Mouse (Mus musculus) left cerebral cortex, postnatal 4 days (tissue): ENCODE data around the gene Tlk2. TPM values are rescaled to one million over a fixed set of nuclear protein-coding genes. Genes with fewer than 3 reads are reported as not detected.

Source experiments
- DNase-seq: peaks from one replicate; pipeline ENCODE4 v3.0.0-alpha.2; 2022
- intact Hi-C: fragments of 180-260 bp; cut with DNase I; formaldehyde crosslinking; loops from one replicate; pipeline ENCODE4 v1.15.1; 2025
- total RNA-seq, 2 experiments: library from RNA; stranded (reverse); gene quantifications; 2 replicates each; pipeline ENCODE4 v1.2.3; 2021

The Tlk2 gene
- total RNA-seq, 2 experiments from 2014 or later = 60.6 to 62.6 TPM

DNA sequence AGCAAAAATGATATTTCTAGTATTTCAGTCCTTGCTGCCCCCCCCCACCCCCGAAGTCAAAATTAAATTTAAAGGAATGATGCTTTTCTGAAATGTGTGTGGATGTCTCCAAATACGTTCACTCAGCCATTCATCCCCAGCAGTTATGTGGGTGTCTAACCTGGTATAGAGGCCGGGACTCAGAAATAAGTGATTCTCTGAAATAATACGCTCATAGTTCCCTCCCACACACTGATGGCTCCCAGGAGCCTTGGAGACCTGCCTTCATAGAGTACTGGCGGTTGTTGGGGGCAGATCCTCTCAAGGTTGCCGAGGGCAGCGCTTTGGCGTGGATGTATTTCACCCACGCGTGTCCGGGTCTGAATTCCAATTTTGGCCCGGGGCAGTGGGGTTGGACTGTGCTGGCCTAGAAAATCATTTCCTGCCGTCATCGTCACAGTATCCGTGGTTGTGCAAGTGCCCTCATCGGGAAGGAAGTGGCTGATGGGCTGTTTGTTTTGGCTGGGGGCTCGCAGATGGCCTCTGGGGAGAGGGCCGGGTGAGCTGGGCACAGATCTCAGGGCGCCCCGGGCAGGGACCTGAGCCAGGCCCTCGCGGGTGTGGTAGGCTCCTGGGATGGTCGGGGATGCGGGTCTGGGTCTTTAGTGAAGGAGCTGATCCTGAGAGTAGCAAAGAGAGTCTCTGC lies 132.8 kb downstream of the Tlk2 start:
- DNase-seq = no peak
- intact Hi-C loops = no loop called here

DNA sequence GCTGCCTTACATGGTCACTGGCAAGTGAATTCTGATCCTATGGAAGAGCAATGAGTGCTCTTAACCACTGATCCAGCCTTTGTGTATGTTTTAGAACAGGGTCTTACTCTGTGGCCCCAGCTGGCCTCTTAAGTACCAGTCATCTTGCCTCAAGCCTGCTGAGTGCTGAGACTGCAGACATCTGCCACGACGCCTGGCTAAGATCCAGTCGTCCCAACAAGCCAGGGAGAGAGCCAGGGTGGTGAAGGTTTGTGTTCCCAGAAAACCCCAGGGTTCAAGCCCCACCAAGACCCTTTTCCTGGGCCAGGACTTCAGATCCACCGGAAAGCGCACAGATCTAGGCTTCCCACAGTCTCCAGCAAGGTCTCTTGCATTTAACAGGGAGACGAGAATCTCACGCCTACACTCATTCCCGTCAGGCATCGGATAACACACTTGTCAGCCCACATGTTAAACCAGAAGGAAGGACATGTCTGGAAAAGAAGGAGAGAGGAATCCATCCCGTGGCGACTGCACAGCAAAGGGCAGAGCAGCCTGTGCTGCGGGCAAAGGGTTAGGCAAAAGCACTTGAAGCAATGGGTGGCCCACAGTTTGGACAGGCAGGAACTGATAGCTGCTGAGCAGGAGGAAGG lies 133.8 kb downstream of the Tlk2 start:
- intact Hi-C loops = no loop called here
- peak; percentile 67 for DNase-seq

DNA sequence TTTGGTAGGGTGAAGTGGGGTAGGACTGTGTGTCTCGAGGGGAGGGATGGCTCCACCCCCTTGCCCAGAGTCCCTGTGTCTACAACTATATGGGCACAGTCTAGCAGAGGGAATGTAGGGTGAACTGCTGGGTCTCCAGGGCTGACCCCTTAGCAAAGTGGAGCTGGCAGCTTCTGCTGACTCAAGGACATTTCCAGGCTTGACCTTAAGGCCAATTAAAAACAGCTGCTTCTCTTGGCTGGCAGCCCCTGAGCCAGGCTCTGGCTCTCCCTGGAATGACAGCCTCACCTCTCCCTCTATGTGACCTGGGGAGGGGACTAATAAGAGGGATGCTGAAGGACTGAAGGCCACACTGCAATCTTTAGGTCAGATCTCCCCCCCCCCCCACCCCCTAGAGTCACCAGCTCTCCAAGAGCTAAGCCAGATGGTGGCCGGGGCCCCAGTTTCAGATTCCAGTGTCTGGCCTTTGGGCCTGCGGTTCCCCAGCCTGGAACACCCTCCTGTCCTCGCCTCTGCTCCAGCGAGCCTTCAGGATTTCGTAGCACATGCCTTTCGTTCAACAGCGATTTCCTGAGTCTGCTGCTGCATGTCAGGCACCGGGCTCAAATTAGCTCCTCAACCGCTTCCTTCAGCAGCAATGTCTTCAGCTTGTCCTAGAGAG lies 134.5 kb downstream of the Tlk2 start:
- intact Hi-C loops = no loop called here
- no peak for DNase-seq

GRCm38 (mm10) chr11:105313633-105314014 lies 135.0 kb downstream of the Tlk2 start:
- no peak for DNase-seq

DNA sequence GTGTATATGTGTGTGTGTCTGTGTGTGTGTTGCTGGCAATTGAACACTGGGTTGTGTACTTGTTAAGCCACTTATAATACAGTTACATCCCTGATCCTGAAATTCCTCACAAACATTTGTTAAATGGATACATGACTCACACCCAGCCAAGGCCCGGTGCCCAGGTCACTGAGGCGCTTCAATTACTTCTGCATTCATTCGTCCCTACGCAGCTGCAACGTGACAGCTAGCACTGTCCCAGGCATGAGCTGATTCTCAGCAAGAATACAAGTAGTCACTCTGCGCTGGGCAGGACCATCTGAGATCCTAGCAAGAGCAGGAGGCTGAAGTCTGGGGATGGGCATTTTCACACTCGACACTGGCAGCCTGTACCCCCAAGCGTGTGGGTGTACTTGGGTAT lies 136.7 kb downstream of the Tlk2 start:
- DNase-seq = no peak
- intact Hi-C loops = no loop called here

More at GRCm38 (mm10) chr11:105313633-105314014, 135.0 kb downstream of the Tlk2 start:
- intact Hi-C loops = no loop called here

DNA sequence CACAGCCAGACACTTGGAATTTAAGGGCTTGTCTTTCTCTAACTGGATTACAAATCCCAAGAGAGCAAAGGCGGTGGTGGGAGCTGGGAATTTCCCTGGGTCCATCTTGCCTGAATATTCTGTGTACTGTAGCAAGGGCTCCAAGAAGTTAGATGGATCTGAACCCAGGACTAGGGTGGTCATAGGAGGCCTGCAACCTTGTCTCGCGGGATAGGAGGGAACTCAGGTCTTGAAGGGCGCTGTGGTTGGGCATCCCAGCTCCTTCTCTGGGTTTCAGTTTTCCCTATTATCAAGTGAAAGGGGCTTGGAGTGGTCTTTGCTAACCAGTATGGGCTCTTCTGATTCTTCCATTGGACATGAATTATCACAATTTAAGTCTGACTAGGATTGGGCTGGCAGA lies 137.5 kb downstream of the Tlk2 start:
- DNase-seq = no peak
- intact Hi-C loops = no loop called here

DNA sequence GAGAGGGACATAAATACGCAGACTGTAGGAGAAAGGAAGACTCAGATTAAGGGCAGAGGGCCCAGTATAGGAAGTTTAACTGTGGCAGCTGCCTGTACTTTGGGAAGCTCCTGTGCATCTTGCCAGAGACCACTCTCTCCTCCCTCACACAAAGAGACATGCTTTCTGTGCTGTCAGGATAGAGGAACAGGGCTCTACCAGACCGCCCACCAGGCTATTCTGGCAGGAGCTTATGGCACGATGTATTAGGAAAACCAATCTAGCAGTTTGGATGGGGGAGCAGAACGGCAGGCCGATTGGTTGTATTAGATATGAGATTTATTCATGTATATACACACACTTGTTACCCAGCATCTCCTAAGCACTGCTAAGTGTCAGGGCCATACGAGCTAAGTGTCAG lies 139.2 kb downstream of the Tlk2 start:
- intact Hi-C loops = no loop called here
- no peak for DNase-seq

GRCm38 (mm10) chr11:105321090-105321489 lies 142.5 kb downstream of the Tlk2 start:
- intact Hi-C loops = no loop called here
- DNase-seq = no peak

DNA sequence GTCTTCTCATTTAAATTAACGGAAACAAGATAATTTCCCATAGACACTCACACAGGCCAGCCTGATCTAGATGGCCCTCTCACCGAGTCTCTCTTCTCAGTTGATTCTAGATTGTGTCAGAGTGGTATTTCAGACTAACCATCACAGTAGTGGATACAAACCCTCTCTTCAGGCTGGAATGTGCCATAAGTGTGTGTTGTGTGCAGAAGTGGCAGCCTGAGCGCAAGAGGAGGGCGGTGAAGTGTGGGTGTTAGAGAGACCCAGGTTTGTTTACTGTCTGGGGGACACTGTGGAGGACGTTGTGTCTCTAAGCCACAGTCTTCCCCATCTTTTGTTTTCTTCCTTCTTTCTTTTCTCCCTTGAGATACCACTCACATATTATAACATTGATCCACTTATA lies 144.9 kb downstream of the Tlk2 start:
- intact Hi-C loops = no loop called here
- DNase-seq = no peak

DNA sequence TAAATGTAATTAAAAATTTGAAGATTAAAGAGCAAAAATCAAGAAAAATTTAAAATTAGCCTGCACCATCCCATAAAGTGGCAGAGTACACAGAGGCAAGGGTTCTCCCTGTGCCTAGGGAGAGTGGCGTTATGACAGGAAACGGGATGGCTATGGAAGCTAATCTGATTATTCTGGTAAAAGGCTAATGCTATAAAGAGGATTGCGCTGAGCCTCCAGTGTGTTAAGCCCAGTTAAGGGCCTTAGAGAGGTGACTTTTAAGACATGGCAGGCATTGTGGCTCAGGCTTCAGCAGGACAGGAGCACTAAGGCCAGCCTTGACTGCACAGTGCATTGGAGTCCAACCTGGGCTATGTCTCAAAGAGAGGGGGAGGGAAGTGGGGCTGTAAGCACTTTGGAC lies 148.5 kb downstream of the Tlk2 start:
- intact Hi-C loops = no loop called here

DNA sequence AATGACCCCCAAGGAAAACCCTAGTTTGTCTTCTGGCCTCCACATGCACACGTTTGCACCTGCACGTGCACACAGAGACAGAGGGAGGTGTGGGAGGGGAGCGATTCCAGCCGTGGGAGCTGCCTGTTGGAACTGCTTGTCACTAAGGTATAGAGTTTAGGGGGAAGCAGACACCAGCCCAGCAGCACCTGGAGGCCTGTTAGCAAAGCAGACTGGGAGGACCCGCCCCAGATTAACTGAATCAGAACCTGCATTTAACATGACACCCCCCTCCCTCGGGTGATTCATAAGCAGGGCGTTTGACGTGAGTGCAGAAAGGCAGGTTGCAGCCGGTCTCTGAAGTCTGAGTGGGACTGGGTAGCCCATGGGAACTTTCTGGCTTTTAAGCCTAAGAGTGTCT lies 151.4 kb downstream of the Tlk2 start:
- intact Hi-C loops = no loop called here
- DNase-seq = no peak

More for the DNA sequence above, 148.5 kb downstream of the Tlk2 start:
- DNase-seq = no peak

- intact Hi-C loops = no loop called here
- no peak for DNase-seq
Observed at GRCm38 (mm10) chr11:105331129-105331528, 152.5 kb downstream of the Tlk2 start.

GRCm38 (mm10) chr11:105331732-105332131 lies 153.1 kb downstream of the Tlk2 start:
- DNase-seq = peak; percentile 63
- intact Hi-C loops = no loop called here

- intact Hi-C loops = no loop called here
Observed at GRCm38 (mm10) chr11:105332468-105332867, 153.9 kb downstream of the Tlk2 start.

More at GRCm38 (mm10) chr11:105332468-105332867, 153.9 kb downstream of the Tlk2 start:
- DNase-seq = peak; percentile 84

Other genes starting within 250 kb of the Tlk2 start
- gene Efcab3, start 115.2 kb upstream of the Tlk2 start, total RNA-seq = under 1 TPM; 0.48 to 0.98 TPM
- gene Mettl2, start 52.4 kb upstream of the Tlk2 start, total RNA-seq = 10 to 100 TPM; 25.5 to 25.9 TPM
- gene Gm10842, start 31.9 kb upstream of the Tlk2 start, total RNA-seq = not detected
- 10 to 100 TPM; 13.4 to 13.5 TPM for gene Mrc2, start 113.8 kb downstream of the Tlk2 start, total RNA-seq